Mouse (Mus musculus) intestine, embryonic 14.5 days (tissue): Measurements from ENCODE around the gene Emilin2. TPM values are rescaled to one million over a fixed set of nuclear protein-coding genes. Genes with fewer than 3 reads are reported as not detected.

Experiments
- ATAC-seq: fragments of 200-750 bp; cut with Nextera tagmentation; replicated peaks from 2 replicates; pipeline ENCODE4 v1.8.0; 2017; ENCODE audit warnings: low read depth, moderate number of reproducible peaks, moderate TSS enrichment, moderate library complexity; ENCODE audit not compliant: low FRiP score, low TSS enrichment
- DNase-seq: peaks from one replicate; pipeline ENCODE4 v3.0.0-alpha.2; 2018; ENCODE audit warnings: low spot score
- H3K27ac ChIP-seq: fragments of 300-500 bp; sonication (generic); 2 replicates; pipeline ENCODE4 v1.5.1; 2014; ENCODE audit warnings: low read depth, mild to moderate bottlenecking, control low read depth
- H3K27me3 ChIP-seq: fragments of 300-500 bp; sonication (generic); replicated peaks from 2 replicates; pipeline ENCODE4 v1.6.1; 2014; ENCODE audit warnings: low read length, control low read depth; ENCODE audit not compliant: control insufficient read depth, insufficient read depth
- H3K36me3 ChIP-seq: fragments of 300-500 bp; sonication (generic); 2 replicates; pipeline ENCODE4 v1.6.1; 2014; ENCODE audit warnings: low read length, control low read depth; ENCODE audit not compliant: control insufficient read depth, insufficient read depth
- H3K4me1 ChIP-seq: fragments of 300-500 bp; sonication (generic); replicated peaks from 2 replicates; pipeline ENCODE4 v1.6.1; 2014; ENCODE audit warnings: low read length, control low read depth, mixed read lengths; ENCODE audit not compliant: control insufficient read depth, insufficient read depth
- H3K4me2 ChIP-seq: fragments of 300-500 bp; sonication (generic); 2 replicates; pipeline ENCODE4 v1.6.1; 2014; ENCODE audit warnings: low read length
- H3K4me3 ChIP-seq: fragments of 300-500 bp; sonication (generic); 2 replicates; pipeline ENCODE4 v1.5.1; 2014; ENCODE audit warnings: low read depth, low read length, control low read depth, mixed read lengths
- H3K9ac ChIP-seq: fragments of 300-500 bp; sonication (generic); 2 replicates; pipeline ENCODE4 v1.6.1; 2014; ENCODE audit warnings: mild to moderate bottlenecking, low read length
- H3K9me3 ChIP-seq: fragments of 300-500 bp; sonication (generic); 2 replicates; pipeline ENCODE4 v1.6.1; 2016; ENCODE audit warnings: low read length, control low read depth; ENCODE audit not compliant: control insufficient read depth
- WGBS: fragments of 180-500 bp; shearing (Covaris S2); extraction: QIAGEN DNeasy Blood & Tissue Kit; methylation state at CpG from one replicate; pipeline ENCODE4 v1.1.7; 2014; 5-methylcytosine and 5-hydroxymethylcytosine counted together
- polyA plus RNA-seq: library from polyadenylated mRNA; unstranded; fragments of >200 nt; fragmentation: Nextera tagmentation; extraction: Ambion mirVana; gene quantifications from 2 replicates; pipeline ENCODE4 v1.2.1, GENCODE M21; 2014

The Emilin2 gene
- polyA plus RNA-seq, 1 experiment from 2014 or later, result 0.66 TPM

GRCm38 (mm10) chr17:71307251-71307790 is 4.5 kb downstream of the Emilin2 start:
- no peak for ATAC-seq

GRCm38 (mm10) chr17:71306716-71307115 is 5.1 kb downstream of the Emilin2 start:
- no peak for ATAC-seq
- no peaks in the 10 kb centered on the region for H3K36me3 ChIP-seq
- no peak overlapping the region for H3K9ac ChIP-seq
- no peak for DNase-seq
- H3K4me2 ChIP-seq, result no peak overlapping the region
- H3K27me3 ChIP-seq, result peaks cover 32% of the 10 kb centered on the region
- peaks cover 3% of the 10 kb centered on the region; the same call in 1 of the 2 replicates for H3K4me1 ChIP-seq
- no peak overlapping the region for H3K27ac ChIP-seq
- H3K4me3 ChIP-seq, result no peak overlapping the region
- no peaks in the 10 kb centered on the region for H3K9me3 ChIP-seq
- 84% methylated on average over 4 of the region's 4 CpGs for WGBS

More at GRCm38 (mm10) chr17:71307251-71307790, 4.5 kb downstream of the Emilin2 start:
- 87% methylated on average over 10 of the region's 10 CpGs for WGBS
- Histone ChIP-seq H3K4me2 (no peak overlapping the region), H3K27me3 (peaks cover 37% of the 10 kb centered on the region), H3K9me3 (no peaks in the 10 kb centered on the region), H3K36me3 (no peaks in the 10 kb centered on the region), H3K27ac (no peak overlapping the region), H3K9ac (no peak overlapping the region), H3K4me3 (no peak overlapping the region), H3K4me1 (peaks cover 3% of the 10 kb centered on the region; the same call in 1 of the 2 replicates)
- DNase-seq, result no peak

- no peaks in the 10 kb centered on the region for H3K36me3 ChIP-seq
- no peaks in the 10 kb centered on the region for H3K9me3 ChIP-seq
- peaks cover 3% of the 10 kb centered on the region; the same call in 1 of the 2 replicates for H3K4me1 ChIP-seq
- no peak overlapping the region for H3K4me2 ChIP-seq
- DNase-seq (no peak), ATAC-seq (no peak)
- no peak overlapping the region for H3K9ac ChIP-seq
- H3K27ac ChIP-seq, result no peak overlapping the region
- H3K27me3 ChIP-seq, result peaks cover 26% of the 10 kb centered on the region
- H3K4me3 ChIP-seq, result no peak overlapping the region
- 77% methylated on average over 6 of the region's 6 CpGs for WGBS
These were observed 5.7 kb downstream of the Emilin2 start for GRCm38 (mm10) chr17:71306091-71306490.

- Histone ChIP-seq H3K4me1 (no peaks in the 10 kb centered on the region), H3K9me3 (no peaks in the 10 kb centered on the region), H3K27me3 (0 out of 2 replicates have a peak, but pooled peaks cover 4% of the 10 kb centered on the region), H3K36me3 (no peaks in the 10 kb centered on the region), H3K27ac (no peak overlapping the region), H3K9ac (no peak overlapping the region), H3K4me2 (no peak overlapping the region), H3K4me3 (no peak overlapping the region)
- 53% methylated on average over 6 of the region's 6 CpGs for WGBS
- DNase-seq (no peak), ATAC-seq (no peak)
These were observed 8.3 kb downstream of the Emilin2 start for GRCm38 (mm10) chr17:71303444-71303843.

- H3K9ac ChIP-seq, result no peak overlapping the region
- H3K9me3 ChIP-seq, result no peaks in the 10 kb centered on the region
- H3K4me2 ChIP-seq, result no peak overlapping the region
- no peak overlapping the region for H3K27ac ChIP-seq
- no peak for DNase-seq
- H3K27me3 ChIP-seq, result no peaks in the 10 kb centered on the region
- H3K4me1 ChIP-seq, result no peaks in the 10 kb centered on the region
- 73% methylated on average over 5 of the region's 5 CpGs for WGBS
- no peak for ATAC-seq
- H3K4me3 ChIP-seq, result no peak overlapping the region
- no peaks in the 10 kb centered on the region for H3K36me3 ChIP-seq
These were observed 10.4 kb downstream of the Emilin2 start for GRCm38 (mm10) chr17:71301413-71301812.

- Histone ChIP-seq H3K9me3 (no peaks in the 10 kb centered on the region), H3K4me2 (no peak overlapping the region), H3K9ac (no peak overlapping the region), H3K36me3 (no peaks in the 10 kb centered on the region), H3K27me3 (no peaks in the 10 kb centered on the region), H3K27ac (no peak overlapping the region), H3K4me1 (no peaks in the 10 kb centered on the region), H3K4me3 (no peak overlapping the region)
- WGBS, result 83% methylated on average over 2 of the region's 2 CpGs
- no peak for DNase-seq
- no peak for ATAC-seq
These were observed 11.4 kb downstream of the Emilin2 start for GRCm38 (mm10) chr17:71300338-71300737.

GRCm38 (mm10) chr17:71299879-71300278 is 11.9 kb downstream of the Emilin2 start:
- H3K9ac ChIP-seq, result no peak overlapping the region
- H3K4me1 ChIP-seq, result no peaks in the 10 kb centered on the region
- DNase-seq (no peak), ATAC-seq (no peak)
- 73% methylated on average over 4 of the region's 4 CpGs for WGBS
- H3K4me3 ChIP-seq, result no peak overlapping the region
- H3K36me3 ChIP-seq, result no peaks in the 10 kb centered on the region
- no peak overlapping the region for H3K27ac ChIP-seq
- H3K27me3 ChIP-seq, result no peaks in the 10 kb centered on the region
- H3K9me3 ChIP-seq, result no peaks in the 10 kb centered on the region
- no peak overlapping the region for H3K4me2 ChIP-seq

GRCm38 (mm10) chr17:71294570-71294969 is 17.2 kb downstream of the Emilin2 start:
- ATAC-seq, result no peak
- Histone ChIP-seq H3K9ac (no peak overlapping the region), H3K27ac (no peak overlapping the region), H3K36me3 (no peaks in the 10 kb centered on the region), H3K9me3 (no peaks in the 10 kb centered on the region), H3K27me3 (no peaks in the 10 kb centered on the region), H3K4me1 (no peaks in the 10 kb centered on the region), H3K4me3 (no peak overlapping the region), H3K4me2 (no peak overlapping the region)
- 77% methylated on average over 3 of the region's 3 CpGs for WGBS
- DNase-seq, result no peak

- H3K27ac ChIP-seq, result no peak overlapping the region
- H3K4me2 ChIP-seq, result no peak overlapping the region
- WGBS, result 74% methylated on average over 4 of the region's 4 CpGs
- H3K36me3 ChIP-seq, result no peaks in the 10 kb centered on the region
- no peak overlapping the region for H3K4me3 ChIP-seq
- ATAC-seq (no peak), DNase-seq (no peak)
- no peak overlapping the region for H3K9ac ChIP-seq
- no peaks in the 10 kb centered on the region for H3K4me1 ChIP-seq
- H3K9me3 ChIP-seq, result no peaks in the 10 kb centered on the region
- no peaks in the 10 kb centered on the region for H3K27me3 ChIP-seq
These were observed 18.9 kb downstream of the Emilin2 start for GRCm38 (mm10) chr17:71292897-71293296.
